Mouse (Mus musculus) embryo, embryonic 10.5 days (tissue): ENCODE results near the gene Srsf1.
A peak's percentile ranks its signal among the peaks of the same experiment; 100 is the strongest.
"Not testable (repeated sequence)": the region's sequence is repeated elsewhere in the genome, so short reads cannot be mapped to it uniquely, and the experiment has no call there.

ENCODE experiments used
- DNase-seq: peaks from one replicate; pipeline ENCODE4 v3.0.0-alpha.2; 2015; ENCODE audit warnings: low spot score

Gene Srsf1

GRCm38 (mm10) chr11:88039066-88039465 is 8.1 kb upstream of the Srsf1 start:
- no peak for DNase-seq

GRCm38 (mm10) chr11:88044314-88044713 is 2.9 kb upstream of the Srsf1 start:
- no peak for DNase-seq

DNA sequence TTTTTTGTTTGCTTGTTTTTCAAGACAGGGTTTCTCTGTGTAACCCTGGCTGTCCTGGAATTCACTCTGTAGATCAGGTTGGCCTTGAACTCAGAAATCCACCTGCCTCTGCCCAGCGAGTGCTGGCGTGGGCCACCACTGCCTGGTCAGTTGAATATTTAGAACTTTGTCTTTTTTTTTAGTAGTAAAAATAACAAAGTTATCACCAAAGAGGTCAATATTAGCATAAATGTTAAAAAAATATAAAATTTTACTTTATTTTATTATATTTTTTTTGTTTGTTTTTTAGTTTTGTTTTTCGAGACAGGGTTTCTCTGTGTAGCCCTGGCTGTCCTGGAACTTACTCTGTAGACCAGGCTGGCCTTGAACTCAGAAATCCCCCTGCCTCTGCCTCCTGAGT is 2.0 kb upstream of the Srsf1 start:
- DNase-seq = not testable (repeated sequence)

DNA sequence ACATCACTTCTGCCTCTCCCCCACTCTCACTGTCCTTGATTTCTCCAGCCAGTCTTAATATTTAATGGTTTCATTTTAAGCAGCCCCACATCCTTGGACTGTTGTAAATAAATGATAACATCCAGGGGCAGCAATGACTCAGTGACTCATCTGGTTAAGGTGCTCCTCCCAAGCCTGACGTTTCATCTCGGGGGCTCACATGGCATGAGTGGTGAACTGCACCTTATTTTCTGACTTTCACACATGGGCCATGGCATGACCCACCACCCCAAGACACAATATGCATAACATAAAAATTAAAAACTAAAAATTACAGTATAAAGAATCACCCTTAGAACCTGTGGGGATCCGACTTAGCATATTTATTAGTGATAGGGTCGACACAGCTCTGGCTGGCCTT is 1.3 kb upstream of the Srsf1 start:
- DNase-seq = no peak

- no peak for DNase-seq
Observed at GRCm38 (mm10) chr11:88046323-88046937, 743 bp upstream of the Srsf1 start.

DNA sequence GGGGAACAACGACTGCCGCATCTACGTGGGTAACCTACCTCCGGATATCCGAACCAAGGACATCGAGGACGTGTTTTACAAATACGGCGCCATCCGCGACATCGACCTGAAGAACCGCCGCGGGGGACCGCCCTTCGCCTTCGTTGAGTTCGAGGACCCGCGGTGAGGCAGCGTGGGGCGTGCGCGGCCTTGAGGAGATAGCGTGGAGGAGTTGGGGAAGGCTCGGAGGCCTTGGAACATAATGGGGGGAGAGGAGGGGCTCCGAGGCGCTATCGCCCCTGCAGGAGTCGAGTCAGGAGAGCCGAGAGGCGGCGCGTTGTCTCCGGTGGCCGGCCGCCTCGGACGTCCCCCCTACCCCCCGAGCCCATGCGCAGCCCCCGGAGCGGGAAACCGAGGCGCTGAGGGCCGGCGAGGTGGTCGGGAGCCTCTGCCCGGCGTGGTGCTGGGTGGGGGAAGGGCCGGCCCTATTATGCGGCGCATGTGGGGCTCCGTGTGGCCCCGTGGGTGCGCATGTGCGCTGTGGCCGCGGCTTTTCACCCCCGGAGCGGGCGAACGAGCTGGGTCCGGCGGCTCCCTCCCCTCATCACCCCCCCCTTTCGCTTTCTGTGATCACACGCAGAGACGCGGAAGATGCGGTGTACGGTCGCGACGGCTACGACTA is 828 bp downstream of the Srsf1 start:
- peak; percentile 72 for DNase-seq

DNA sequence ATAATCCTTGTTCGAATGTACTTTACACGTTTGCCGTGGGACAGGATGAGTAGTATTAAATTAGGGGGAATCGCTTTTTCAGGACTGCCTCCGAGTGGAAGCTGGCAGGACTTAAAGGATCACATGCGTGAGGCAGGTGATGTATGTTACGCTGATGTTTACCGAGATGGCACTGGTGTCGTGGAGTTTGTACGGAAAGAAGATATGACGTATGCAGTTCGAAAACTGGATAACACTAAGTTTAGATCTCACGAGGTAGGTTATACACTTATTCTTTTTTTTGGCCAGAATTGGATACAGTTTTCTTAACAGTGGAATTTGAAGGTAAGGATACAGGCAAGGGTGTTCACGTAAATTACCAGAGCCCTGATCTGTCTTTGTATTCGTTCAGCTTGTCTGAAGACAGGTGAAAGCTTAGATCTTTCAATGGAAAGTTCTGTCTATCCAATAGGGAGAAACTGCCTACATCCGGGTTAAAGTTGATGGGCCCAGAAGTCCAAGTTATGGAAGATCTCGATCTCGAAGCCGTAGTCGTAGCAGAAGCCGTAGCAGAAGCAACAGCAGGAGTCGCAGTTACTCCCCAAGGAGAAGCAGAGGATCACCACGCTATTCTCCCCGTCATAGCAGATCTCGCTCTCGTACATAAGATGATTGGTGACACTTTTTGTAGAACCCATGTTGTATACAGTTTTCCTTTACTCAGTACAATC is 1.9 kb downstream of the Srsf1 start:
- DNase-seq = no peak

GRCm38 (mm10) chr11:88049732-88050131 is 2.6 kb downstream of the Srsf1 start:
- DNase-seq = no peak

DNA sequence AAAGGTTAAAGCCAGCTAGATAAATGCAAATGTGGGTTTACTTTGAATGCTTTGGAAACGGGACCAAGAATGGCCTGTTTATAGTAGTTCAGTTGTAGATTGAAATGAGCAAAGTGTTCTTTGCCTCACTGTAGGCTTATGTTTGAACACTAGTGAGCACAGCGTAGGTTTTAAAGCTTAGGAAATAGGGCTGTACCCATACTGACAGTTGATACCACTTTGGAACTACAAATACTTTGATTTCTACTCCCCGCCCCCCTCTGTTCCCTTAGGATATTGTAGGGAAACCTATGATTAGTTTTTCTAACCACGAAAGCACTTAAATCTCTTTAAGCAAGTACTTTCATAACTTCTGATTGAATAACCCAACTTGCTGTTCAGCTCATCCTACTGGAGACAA is 5.5 kb downstream of the Srsf1 start:
- DNase-seq = no peak

DNA sequence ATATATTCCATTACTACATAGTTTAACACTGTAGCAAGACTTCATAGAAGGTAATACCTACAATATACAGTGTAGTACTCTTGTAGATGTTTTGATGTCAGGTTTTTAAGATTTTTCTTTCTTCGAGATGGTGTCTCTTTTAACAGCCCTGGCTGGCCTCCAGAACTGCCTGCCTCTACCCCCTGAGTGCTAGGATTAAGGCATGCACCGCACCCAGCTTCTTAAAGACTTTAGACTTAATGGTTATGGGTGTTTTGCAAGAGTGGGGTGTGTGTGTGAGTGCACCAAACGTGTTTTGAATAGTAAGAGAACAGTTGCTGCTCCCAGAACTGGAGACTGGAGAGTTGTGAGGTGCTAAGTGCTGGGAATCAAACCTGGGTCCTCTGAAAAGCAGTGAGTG is 6.6 kb downstream of the Srsf1 start:
- DNase-seq = no peak

- peak; percentile 79 for DNase-seq
Observed at GRCm38 (mm10) chr11:88054589-88054988, 7.4 kb downstream of the Srsf1 start.

- DNase-seq = no peak
Observed at GRCm38 (mm10) chr11:88055777-88056176, 8.6 kb downstream of the Srsf1 start.

- no peak for DNase-seq
Observed at GRCm38 (mm10) chr11:88057788-88058187, 10.6 kb downstream of the Srsf1 start.

- peak; percentile 85 for DNase-seq
Observed at GRCm38 (mm10) chr11:88059141-88059540, 12.0 kb downstream of the Srsf1 start.

DNA sequence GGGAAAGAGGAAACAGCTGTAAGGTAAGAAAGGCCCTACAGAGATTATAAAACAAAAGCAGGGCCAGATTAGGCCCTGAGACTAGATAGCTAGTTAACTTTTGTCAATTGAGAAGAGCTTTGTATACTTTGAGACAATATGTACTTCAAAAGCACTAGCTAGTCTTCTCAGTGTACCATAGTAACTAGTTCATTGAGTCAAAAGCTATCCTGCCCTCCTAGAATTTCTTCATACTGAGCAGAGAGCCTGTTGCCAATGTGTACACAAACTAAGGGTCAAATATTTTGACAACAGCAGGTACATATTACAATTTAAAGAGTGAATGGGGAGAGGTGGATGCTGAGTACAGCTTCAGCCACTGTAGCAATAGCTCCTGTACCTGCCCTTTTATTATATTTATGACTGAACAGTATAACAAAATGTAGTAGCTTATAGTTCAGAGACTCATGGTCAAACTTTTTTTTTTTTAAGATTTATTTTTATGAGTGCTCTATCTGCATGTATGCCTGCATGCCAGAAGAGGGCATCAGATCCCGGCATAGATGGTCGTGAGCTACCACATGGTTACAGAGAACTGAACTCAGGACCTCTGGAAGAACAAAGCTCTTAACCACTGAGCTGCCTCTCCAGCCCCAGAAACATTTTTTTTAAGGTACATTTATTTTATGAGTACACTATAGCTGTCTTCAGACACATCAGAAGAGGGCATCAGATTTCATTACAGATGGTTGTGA is 14.9 kb downstream of the Srsf1 start:
- no peak for DNase-seq

- DNase-seq = no peak
Observed at GRCm38 (mm10) chr11:88065732-88066131, 18.6 kb downstream of the Srsf1 start.

- peak; percentile 67 for DNase-seq
Observed at GRCm38 (mm10) chr11:88067191-88067585, 20.0 kb downstream of the Srsf1 start.

- DNase-seq = peak; percentile 89
Observed at GRCm38 (mm10) chr11:88067586-88068410, 20.6 kb downstream of the Srsf1 start, which contains the start of gene Vezf1. Gene Vezf1, plus strand, starts transcription at chr11:88068279.

GRCm38 (mm10) chr11:88068411-88069245 is 21.5 kb downstream of the Srsf1 start:
- peak; percentile 69 for DNase-seq

DNA sequence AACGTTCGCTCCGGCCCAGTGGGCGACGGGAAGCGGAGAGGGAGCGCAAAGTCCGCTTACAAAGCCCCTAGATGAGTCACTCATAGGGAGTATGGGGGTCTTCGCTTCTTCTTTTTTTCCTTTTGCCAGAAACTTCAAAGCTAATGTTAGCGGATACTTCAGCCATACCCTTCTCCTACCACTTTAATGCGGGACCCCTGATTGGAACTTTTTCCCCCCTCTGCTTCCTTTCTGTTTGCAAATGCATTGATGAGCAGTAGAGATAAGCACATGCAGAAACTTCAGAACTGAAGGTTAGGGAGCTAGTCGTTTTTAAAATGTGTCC is 22.0 kb downstream of the Srsf1 start:
- peak; percentile 48 for DNase-seq

DNA sequence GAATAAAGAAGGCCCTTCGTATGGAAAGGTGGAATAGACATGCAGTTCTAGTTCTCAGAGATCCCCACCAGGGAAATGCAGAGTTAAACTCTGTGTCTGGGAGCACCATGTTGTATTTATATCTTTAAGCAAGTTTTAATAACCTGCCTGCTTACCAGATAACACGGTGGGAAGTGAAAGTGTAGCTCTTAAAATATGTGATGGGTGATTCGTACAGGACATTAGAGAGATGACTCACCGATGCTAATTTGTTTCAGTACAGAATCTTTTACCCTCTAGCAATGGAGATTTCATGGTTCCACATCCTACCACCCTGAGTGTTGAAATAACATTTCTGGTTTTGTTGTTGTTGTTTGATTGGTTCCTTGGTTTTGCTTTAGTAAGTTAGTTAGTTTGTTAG is 23.2 kb downstream of the Srsf1 start:
- no peak for DNase-seq
